Mouse (Mus musculus) macrophage (primary cell): ENCODE results near the gene Cmss1. TPM values are rescaled to one million over a fixed set of nuclear protein-coding genes. Genes with fewer than 3 reads are reported as not detected.

Experiments
- H3K27ac ChIP-seq: fragments of 350-480 bp; formaldehyde crosslinking; 2 replicates; pipeline ENCODE4 v1.9.0; 2021
- H3K36me3 ChIP-seq: fragments of 350-480 bp; formaldehyde crosslinking; 2 replicates; pipeline ENCODE4 v1.9.0; 2021; ENCODE audit errors: inconsistent target
- H3K4me3 ChIP-seq: fragments of 350-480 bp; formaldehyde crosslinking; 2 replicates; pipeline ENCODE4 v1.9.0; 2021; ENCODE audit errors: inconsistent target
- H3K79me2 ChIP-seq: fragments of 350-480 bp; formaldehyde crosslinking; 2 replicates; pipeline ENCODE4 v1.9.0; 2021; ENCODE audit errors: inconsistent target
- WGBS: methylation state at CpG from one replicate; pipeline ENCODE4 v1.1.7; 2026; ENCODE audit warnings: inconsistent platforms; ENCODE audit not compliant: missing documents; 5-methylcytosine and 5-hydroxymethylcytosine counted together
- polyA plus RNA-seq: library from polyadenylated mRNA; stranded (reverse); fragments of 250-400 nt; gene quantifications from 3 replicates; pipeline ENCODE4 v1.2.4, GENCODE M21; 2018; ENCODE audit warnings: inconsistent platforms
- total RNA-seq, 78 experiments: library from RNA; depleted of rRNA; stranded (reverse); fragments of 250-400 nt; gene quantifications; 1 replicate in 9 of 78; 2 replicates in 24 of 78; 3 replicates in 43 of 78; 4 replicates in 2 of 78; pipeline ENCODE4 v1.2.4; 2018; ENCODE audit warnings: inconsistent platforms in 56 of 78

Cmss1 gene
- total RNA-seq (2018; cell fraction: chromatin; rRNA removed) = 10 to 100 TPM in 1 of 26 experiments, 1 to 10 TPM in 24, not detected in 1; 2.2 to 11.4 (median 7.1) TPM
- 1 to 10 TPM; 4.8 to 8.8 (median 6.3) TPM for total RNA-seq (2018; cell fraction: cytosol; rRNA removed)
- total RNA-seq (2018; cell fraction: nucleus; rRNA removed) = 10 to 100 TPM in 2 of 26 experiments, 1 to 10 TPM in 24; 2.0 to 13.8 (median 5.9) TPM
- polyA plus RNA-seq = 4.7 to 12.1 TPM (median 7.3 TPM) in 3 replicates

DNA sequence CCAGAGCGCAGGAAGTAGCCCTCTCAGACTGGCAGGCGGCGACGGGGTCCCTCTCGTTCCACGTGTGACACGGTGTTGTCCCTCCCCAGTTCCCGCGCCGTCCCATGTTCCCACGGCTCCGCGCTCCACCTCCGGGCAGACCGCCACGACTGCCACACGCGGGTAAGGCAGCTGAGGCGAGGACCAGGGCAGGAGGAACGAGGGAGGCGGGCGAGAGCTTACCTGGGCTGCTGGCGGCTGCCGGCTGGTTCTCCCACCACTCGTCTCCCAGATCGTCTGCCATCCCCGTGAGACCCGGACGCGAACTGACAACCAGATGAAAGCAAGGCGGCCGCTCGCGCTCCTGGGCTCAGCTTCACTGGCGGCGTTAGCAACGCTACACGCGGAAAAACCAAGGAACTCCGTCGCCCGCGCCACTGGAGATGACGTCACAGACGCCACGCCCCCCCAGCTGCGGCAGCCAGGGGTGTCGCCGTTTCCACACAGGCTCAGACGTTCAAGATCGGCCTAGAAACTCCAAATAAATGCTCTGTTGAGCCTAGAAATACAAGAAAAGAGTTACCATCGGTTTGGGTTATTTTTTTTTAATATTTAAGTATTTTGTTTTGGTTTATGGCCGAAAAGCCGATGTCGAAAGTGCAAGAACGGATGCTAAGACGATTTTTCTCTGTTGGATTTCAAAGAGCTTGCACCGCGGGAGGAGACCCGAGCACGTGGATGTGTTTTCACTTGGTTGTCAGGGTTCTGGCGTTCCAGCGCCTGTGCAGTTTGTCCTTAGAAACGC lies at the start of gene Cmss1:
Gene Cmss1 (minus strand): TSS at position 421 of the 784 bp plus-strand sequence.
- H3K27ac ChIP-seq = peak within 1 kb of the TSS; percentile 84
- WGBS = 1% methylated on average over 64 of the region's 64 CpGs
- no peaks in the 10 kb centered on the region for H3K36me3 ChIP-seq
- peak within 1 kb of the TSS; percentile 56 for H3K4me3 ChIP-seq
- no peaks in the 10 kb centered on the region for H3K79me2 ChIP-seq

DNA sequence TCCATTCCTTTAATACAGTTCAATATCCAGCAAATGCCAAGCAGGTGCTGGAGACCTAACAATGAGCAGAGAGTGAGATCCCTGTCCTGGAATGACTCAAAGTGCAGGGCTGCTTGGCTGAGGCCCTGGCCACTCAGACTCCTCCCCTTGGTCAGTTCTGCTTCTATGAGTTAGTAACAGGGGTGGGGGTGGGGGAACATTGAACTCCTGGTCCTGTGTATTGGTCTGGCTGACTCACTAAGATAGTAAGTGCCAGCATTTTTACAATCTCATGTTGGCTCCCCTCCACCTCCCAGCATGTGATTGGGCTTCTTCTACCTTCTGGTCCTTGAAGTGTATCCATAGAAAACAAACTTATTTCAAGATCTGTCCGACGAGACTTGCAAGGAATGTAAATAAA lies 43.2 kb upstream of the Cmss1 start:
- no peaks in the 10 kb centered on the region for H3K36me3 ChIP-seq
- WGBS = 88% methylated on average over 2 of the region's 2 CpGs
- H3K27ac ChIP-seq = no peak overlapping the region
- H3K4me3 ChIP-seq = no peak overlapping the region
- no peaks in the 10 kb centered on the region for H3K79me2 ChIP-seq

DNA sequence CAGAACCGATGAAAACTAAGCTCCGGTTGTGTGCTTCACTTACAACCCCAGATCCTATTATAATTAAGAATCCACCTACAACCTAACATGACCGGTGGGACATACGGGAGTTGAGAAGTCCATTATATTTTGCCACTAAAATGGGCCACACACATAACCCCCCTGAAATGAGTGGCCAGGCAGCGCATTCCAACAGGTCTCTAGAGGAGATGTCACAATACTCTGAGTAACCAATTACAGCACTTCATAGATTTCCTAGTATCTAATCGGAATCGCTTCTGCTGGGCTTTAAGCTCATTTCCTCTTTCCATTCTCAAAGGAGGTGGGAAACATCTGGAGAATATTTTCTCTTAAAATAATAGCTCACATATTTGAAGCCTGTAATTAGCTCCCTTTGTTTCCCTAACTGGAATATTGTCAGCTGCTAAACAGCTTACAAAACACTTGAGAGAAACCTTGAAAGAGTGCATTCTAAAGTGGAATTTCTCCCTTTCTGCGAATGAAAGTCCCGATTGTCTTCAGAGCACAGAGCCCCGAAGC lies 34.8 kb upstream of the Cmss1 start:
- Histone ChIP-seq H3K36me3 (no peaks in the 10 kb centered on the region), H3K27ac (no peak overlapping the region), H3K79me2 (no peaks in the 10 kb centered on the region), H3K4me3 (no peak overlapping the region)
- 79% methylated on average over 10 of the region's 10 CpGs for WGBS

DNA sequence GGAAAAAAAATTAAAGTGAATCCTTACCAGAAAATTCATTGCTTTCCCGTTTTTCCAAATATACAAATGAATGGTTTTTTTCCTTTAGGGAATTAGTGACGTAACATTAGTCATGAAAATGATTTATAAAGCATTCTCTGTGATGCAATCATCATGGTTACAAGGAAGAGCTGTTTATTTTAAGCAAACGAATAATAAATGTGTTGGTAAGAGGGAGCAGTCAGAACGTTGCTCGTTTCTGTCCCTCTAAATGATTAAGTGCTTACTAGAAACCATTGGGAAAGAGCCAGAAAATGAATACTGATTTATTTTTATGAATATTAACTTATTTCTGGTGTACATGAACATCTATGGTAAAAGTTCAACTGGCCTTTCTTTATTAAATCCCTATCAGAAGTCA lies 28.1 kb upstream of the Cmss1 start:
- Histone ChIP-seq H3K4me3 (no peak overlapping the region), H3K36me3 (no peaks in the 10 kb centered on the region), H3K27ac (no peak overlapping the region), H3K79me2 (no peaks in the 10 kb centered on the region)
- WGBS = 81% methylated on average over 5 of the region's 5 CpGs

DNA sequence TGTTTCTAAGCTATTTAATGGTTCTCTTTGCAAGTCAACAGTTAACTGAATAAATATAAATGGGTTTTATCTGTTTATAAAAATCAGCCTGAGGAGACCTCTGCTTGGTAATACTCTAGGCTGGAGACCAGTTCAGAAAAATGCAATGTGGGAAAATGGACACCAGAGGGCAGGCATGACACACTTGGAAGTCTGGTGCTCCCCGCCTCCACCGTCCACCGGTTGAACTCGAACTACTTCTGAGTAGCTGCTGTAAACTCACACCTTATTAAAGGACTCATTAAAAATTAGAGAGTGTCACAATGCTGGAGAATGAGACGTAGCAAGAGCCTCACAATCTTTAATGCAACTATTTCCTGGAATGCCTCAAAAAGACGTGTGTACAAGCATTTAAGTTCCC lies 27.5 kb upstream of the Cmss1 start:
- 17% methylated on average over 6 of the region's 6 CpGs for WGBS
- Histone ChIP-seq H3K27ac (no peak overlapping the region), H3K4me3 (no peak overlapping the region), H3K36me3 (no peaks in the 10 kb centered on the region), H3K79me2 (no peaks in the 10 kb centered on the region)

DNA sequence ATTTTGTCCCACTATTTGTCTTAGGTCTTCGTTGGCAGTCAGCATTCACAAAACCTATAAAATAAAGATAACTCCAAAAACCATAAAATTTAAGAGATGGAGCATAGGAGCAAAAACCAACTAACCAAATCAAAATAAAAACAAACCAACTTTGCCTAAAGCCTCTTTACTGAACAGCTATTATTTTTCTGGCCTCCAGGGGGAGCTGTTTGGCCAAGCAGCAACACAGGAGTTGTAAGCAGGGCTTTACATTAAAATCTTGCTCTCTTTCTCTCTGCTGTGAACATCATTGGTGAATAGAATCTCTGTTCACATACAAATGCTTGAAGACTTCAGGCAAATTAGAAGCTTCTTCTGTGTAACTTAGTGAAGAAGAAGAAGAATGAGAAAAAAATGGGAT lies 5.1 kb upstream of the Cmss1 start:
- H3K79me2 ChIP-seq = no peaks in the 10 kb centered on the region
- H3K36me3 ChIP-seq = no peaks in the 10 kb centered on the region
- no peak overlapping the region for H3K4me3 ChIP-seq
- WGBS = 16% methylated on average over 1 of the region's 1 CpGs
- H3K27ac ChIP-seq = no peak overlapping the region

DNA sequence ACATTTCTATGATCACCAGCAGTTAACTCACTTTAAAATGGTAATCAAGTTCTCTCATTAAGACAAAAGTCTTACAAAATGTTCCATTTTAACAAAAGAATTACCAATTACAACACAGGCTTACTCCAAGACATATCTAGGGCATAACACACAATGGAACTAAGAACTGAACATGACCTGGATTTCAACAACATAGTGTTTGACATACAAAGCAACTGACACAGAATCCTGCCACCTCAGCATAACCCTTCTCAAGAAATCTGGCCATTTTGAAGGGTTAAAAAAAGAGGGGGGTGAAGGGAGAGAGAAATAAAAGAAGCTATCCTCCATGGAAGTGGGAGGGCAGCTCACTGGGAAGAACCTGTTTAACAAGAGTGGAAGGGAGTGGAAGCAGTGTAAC lies 5.6 kb downstream of the Cmss1 start:
- H3K4me3 ChIP-seq = no peak overlapping the region
- H3K79me2 ChIP-seq = no peaks in the 10 kb centered on the region
- H3K27ac ChIP-seq = no peak overlapping the region
- H3K36me3 ChIP-seq = no peaks in the 10 kb centered on the region

DNA sequence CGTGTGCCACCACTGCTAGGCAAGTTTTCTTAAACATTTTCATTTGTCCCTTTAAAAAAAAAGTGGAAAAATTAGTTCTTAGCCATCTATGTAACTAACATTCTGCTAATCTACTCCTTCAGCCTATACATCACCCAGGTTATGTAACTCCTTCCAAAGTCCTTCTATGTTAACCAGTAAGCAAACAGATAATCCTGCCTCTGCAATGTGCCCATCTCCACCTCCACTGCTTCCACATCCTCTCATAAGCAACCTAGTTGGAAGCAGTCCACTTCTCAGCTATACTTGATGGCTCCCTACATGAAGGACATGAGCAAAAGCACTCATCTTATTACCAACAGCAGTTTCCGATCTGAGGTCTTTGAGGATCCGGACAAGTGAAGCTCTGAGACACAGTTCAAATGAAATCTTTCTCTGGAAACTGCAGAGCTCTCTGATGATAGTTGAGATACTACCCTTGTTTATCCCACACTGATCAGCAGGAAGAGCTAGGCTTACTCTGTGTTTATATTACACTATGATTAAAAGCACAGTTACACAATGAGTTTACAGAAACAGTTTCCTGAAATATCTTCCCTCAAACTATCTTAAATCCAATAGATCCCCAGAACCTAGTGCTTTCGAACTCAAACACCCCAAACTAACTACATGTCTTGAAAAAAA lies 9.2 kb downstream of the Cmss1 start:
- Histone ChIP-seq H3K4me3 (no peak overlapping the region), H3K36me3 (no peaks in the 10 kb centered on the region), H3K79me2 (no peaks in the 10 kb centered on the region), H3K27ac (no peak overlapping the region)
- 89% methylated on average over 4 of the region's 4 CpGs for WGBS

DNA sequence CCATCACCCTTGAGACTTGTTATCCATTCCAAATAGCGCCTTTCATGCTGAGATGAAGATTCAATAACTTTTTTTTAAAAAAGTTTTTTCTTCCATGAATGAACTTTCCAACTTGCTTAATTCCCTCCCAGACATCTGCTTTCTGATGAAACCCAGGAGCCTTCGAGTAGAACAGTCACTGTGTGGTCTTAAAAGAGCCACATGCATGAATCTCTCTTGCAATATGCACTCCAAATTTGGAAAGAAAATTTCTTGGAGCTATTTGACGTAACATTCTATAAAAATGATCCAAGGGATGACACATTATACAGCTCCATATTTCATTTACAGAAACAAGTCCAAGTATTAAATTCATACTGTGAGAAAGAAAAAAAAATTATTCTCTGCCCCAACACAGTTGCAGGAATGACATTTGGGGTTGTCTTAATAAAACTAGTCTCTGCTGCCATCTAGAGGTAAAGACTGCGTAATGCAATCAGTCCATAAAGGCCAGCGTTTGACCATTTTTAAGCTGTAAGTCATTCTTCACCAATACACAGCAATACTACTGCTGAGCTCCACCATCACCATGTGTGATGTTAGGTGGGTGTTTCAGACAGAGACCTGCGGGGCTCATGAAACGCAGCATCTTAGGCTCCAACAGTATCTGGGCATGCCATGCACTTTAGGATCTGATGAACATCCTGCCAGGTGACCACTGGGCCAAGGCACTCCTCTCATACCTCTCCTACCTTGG lies 13.1 kb downstream of the Cmss1 start:
- Histone ChIP-seq H3K36me3 (no peaks in the 10 kb centered on the region), H3K79me2 (no peaks in the 10 kb centered on the region), H3K27ac (no peak overlapping the region), H3K4me3 (no peak overlapping the region)
- 41% methylated on average over 7 of the region's 7 CpGs for whole genome bisulfite sequencing

DNA sequence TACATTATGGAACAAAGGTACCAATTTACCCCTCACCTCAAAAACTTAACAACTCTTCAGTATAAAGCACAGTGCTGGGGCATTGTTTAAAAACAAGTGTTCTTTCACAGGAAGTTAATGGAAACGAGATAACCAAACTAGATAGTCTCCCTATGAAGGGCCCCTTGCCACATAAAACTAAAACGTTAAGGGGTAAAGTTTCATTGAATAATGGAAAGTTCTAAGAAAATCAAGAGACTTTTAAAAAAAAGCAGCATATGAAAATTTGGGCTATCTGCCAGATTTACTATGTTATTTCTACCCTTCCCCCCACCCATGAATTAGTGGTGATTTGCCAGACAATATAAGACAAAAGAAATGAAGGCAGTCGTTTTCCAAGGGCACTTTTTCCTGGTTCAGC lies 21.5 kb downstream of the Cmss1 start:
- Histone ChIP-seq H3K4me3 (no peak overlapping the region), H3K79me2 (no peaks in the 10 kb centered on the region), H3K36me3 (no peaks in the 10 kb centered on the region), H3K27ac (no peak overlapping the region)
- WGBS = 22% methylated on average over 3 of the region's 3 CpGs

DNA sequence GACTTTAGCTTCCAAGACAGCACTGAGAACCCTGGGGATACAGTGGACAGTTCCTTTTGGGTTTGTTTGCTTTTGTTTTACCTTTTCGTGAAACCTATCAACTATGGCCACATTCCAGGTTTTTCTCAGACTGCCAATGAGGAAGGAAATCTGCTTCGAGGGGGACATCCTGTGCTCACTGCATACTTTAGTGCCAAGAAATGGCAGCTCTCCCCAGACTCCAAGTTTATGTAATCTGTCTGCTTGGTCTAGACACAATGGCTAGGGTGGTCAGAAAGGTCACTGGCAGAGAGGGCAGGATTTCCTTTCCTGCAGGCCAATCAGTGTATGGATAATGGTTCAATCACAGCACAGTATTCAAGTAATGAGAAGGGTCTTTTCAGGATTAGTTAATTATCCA lies 24.7 kb downstream of the Cmss1 start:
- Histone ChIP-seq H3K27ac (no peak overlapping the region), H3K36me3 (no peaks in the 10 kb centered on the region), H3K79me2 (no peaks in the 10 kb centered on the region), H3K4me3 (no peak overlapping the region)
- 23% methylated on average over 2 of the region's 2 CpGs for WGBS

DNA sequence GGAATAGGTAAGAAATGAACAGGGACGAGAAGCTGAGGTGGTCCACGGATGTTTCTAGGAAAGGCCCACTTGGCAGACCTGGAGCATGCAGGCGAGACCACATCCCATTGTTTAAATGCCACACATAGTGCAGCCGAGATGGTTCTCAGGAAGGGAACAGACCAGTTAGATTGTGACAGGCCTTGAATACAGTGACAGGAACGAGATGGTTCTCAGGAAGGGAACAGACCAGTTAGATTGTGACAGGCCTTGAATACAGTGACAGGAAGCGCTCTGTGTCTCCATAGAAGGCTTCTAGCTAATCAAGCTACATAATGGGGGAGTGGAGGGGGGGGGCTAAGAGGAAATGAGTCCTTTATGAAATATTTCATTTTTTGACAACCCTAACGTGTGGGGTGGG lies 26.6 kb downstream of the Cmss1 start:
- Histone ChIP-seq H3K79me2 (peaks cover 18% of the 10 kb centered on the region; the same call in 1 of the 2 replicates), H3K4me3 (no peak overlapping the region), H3K36me3 (no peaks in the 10 kb centered on the region), H3K27ac (no peak overlapping the region)
- 48% methylated on average over 7 of the region's 7 CpGs for WGBS

DNA sequence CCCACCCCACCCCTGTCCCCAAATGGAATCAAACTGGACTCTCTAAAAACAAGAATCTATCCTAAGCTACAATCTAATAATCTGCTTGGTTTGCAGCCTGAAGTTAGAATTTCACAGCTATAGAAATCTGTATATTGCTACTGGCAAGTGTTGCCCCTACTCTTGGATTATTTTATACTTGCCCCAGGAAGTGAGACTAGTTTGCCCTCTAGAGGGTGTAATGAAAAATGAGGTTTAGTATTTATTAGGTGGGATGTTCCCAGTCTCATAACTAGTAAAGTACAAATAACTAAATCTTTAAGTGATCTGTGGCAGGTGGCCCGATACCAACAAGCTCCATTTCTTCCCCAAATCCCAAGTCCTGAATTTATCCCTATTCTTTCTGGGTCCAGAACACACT lies 29.1 kb downstream of the Cmss1 start:
- Histone ChIP-seq H3K27ac (no peak overlapping the region), H3K79me2 (peaks cover 42% of the 10 kb centered on the region; the same call in 1 of the 2 replicates), H3K4me3 (no peak overlapping the region), H3K36me3 (no peaks in the 10 kb centered on the region)
- 94% methylated on average over 1 of the region's 1 CpGs for WGBS

DNA sequence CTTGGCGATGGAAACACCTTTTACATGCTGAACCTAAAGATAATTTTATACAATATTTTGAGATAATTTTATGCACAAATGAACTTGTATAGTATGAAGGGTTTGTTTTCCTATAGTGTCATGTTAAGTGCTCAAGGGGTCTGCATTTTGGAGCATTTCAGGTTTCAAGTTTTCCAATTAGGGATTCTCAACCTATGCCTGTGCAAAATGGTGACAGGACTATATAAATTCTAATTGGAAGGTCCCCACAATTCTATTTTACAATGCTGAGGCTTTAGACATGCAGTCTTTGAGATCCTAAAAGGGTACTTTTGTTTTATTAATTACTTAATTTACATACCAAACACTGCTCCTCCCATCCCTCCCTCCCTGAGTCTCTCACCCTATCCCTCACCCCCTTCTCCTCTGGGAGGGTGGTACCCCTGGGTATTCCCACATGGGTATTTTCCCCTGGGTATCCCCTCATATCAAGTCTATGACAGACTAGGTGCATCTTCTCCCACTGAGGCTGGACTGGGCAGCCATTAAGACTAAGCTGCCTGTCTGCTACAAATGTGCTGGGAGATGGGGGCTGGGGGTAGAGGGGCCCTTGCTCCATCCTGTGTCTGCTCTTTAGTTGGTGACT lies 30.8 kb downstream of the Cmss1 start:
- H3K4me3 ChIP-seq = no peak overlapping the region
- peaks cover 16% of the 10 kb centered on the region for H3K36me3 ChIP-seq
- WGBS = 100% methylated on average over 1 of the region's 1 CpGs
- H3K79me2 ChIP-seq = peaks cover 58% of the 10 kb centered on the region; the same call in 1 of the 2 replicates
- no peak overlapping the region for H3K27ac ChIP-seq
